Mouse (Mus musculus): ENCODE measurements around the gene Ccdc92b. TPM values are rescaled to one million over a fixed set of nuclear protein-coding genes. Genes with fewer than 3 reads are reported as not detected.

Ccdc92b gene
- not detected for total RNA-seq (2023)

GRCm38 (mm10) chr11:74619201-74619955 is at the start of gene Ccdc92b:
Ccdc92b (plus strand) TSS chr11:74619605.

DNA sequence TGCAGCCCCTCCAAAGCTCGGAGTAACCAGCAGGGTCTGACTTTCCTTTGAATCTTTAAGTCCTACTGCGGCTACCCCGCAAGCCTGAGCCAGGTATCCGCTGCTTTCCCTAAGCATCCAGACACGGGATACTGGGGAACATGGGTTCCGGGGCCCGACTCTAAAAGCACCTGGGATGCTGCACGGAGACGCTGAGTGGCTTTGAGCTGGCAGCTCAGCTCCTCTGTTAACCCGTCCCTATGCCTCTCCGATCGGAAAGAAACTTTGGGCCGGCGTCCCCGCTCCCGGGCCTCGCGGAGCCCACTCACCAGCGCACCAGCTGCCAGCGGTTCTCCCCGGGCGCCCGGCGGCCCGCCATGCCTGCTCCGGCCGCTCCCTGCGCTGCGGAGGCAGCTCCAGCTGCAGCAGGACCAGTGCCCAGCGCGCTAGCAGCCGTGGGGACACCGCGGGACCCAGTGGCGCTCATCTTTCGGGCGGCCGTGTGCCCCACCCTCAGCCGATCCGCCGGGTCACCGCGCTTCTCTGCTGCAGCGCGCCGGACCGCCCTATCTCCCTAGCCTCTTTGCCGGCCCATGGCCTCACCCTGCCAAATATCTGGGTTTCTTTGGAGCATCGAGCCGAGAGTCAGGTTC is 8.7 kb upstream of the Ccdc92b start, which contains the start of gene Rap1gap2:
TSS of gene Rap1gap2 (minus strand) at position 371 of the 632 bp plus-strand sequence.

DNA sequence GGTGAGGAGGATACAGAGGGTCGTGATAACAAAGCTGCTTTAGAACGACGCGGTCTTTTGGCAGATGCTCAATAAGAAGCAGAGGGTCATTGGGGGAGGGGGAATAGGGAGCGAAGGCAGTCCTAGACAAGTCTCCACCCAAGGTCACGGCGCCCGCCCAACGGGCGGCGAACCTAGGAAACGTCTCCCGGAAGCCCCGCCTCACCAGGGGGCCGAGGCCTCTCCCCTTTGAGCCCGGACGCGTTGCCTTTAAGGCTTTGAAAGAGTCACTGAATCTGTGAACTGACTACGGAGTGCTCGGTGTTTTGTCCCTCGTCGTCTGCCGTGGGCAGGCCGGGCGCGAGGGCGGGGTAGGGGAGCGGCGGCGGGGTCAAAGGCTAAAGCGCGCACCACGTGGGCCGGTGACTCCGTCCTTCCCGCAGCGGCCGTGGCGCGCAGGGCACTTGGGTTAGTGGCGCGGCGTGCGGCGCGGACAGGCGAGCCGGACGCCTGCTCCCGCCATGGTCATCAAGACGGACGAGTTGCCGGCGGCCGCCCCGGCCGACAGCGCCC is 29.8 kb downstream of the Ccdc92b start, which contains the start of gene Cluh:
TSS of gene Cluh (plus strand) at position 401 of the 552 bp plus-strand sequence.

Other genes with a start within 250 kb of the Ccdc92b start
- gene Rap1gap2, start 8.7 kb upstream of the Ccdc92b start, total RNA-seq (2023): 5.6 TPM
- gene Cluh, start 29.9 kb downstream of the Ccdc92b start, total RNA-seq (2023): 39.8 TPM
- gene Pafah1b1, start 105.1 kb downstream of the Ccdc92b start, total RNA-seq (2023): 138 TPM
- 52.4 TPM for gene Mettl16, start 151.2 kb downstream of the Ccdc92b start, total RNA-seq (2023)
- 75.3 TPM for gene Mnt, start 211.3 kb downstream of the Ccdc92b start, total RNA-seq (2023)

Measured in CD4-positive naive resting alpha-beta T cell, adult 57 days (primary cell).